Mouse (Mus musculus): ENCODE results near the gene Bgn. TPM values are rescaled to one million over a fixed set of nuclear protein-coding genes. Genes with fewer than 3 reads are reported as not detected.

Gene Bgn
- polyA plus RNA-seq, 1 experiment from 2014 or later: 53.1 TPM

GRCm38 (mm10) chrX:73525223-73526140 is 42.1 kb downstream of the Bgn start:
- no peak for ATAC-seq (ENCODE audit: low FRiP score)
- no peak overlapping the region for H3K27ac ChIP-seq (ENCODE audit: low read depth, low read length)
- H3K4me1 ChIP-seq (replicated peaks; ENCODE audit: control insufficient read depth, insufficient read depth, low read length): no peaks in the 10 kb centered on the region
- no peak overlapping the region for H3K4me2 ChIP-seq (replicated peaks; ENCODE audit: low read depth, low read length)
- H3K9ac ChIP-seq (ENCODE audit: low read depth, low read length): no peak overlapping the region
- 80% methylated on average over 9 of the region's 9 CpGs for WGBS
- no peak for DNase-seq (ENCODE audit: low spot score)
- H3K36me3 ChIP-seq (ENCODE audit: control insufficient read depth, insufficient read depth, low read length): no peaks in the 10 kb centered on the region
- no peak overlapping the region for H3K4me3 ChIP-seq (ENCODE audit: low read depth, low read length)
- no peaks in the 10 kb centered on the region for H3K9me3 ChIP-seq (ENCODE audit: control insufficient read depth, low read length)
- H3K27me3 ChIP-seq (ENCODE audit: control insufficient read depth, insufficient read depth, low read length): no peaks in the 10 kb centered on the region

- 60% methylated on average over 3 of the region's 3 CpGs for WGBS
- Histone ChIP-seq H3K4me2 (replicated peaks; ENCODE audit: low read depth, low read length) (no peak overlapping the region), H3K4me1 (replicated peaks; ENCODE audit: control insufficient read depth, insufficient read depth, low read length) (no peaks in the 10 kb centered on the region), H3K4me3 (ENCODE audit: low read depth, low read length) (no peak overlapping the region), H3K36me3 (ENCODE audit: control insufficient read depth, insufficient read depth, low read length) (no peaks in the 10 kb centered on the region), H3K27me3 (ENCODE audit: control insufficient read depth, insufficient read depth, low read length) (no peaks in the 10 kb centered on the region), H3K9me3 (ENCODE audit: control insufficient read depth, low read length) (no peaks in the 10 kb centered on the region), H3K27ac (ENCODE audit: low read depth, low read length) (no peak overlapping the region), H3K9ac (ENCODE audit: low read depth, low read length) (no peak overlapping the region)
- no peak for ATAC-seq (ENCODE audit: low FRiP score)
- DNase-seq (ENCODE audit: low spot score): no peak
These were observed 43.0 kb downstream of the Bgn start for GRCm38 (mm10) chrX:73526410-73526887.

DNA sequence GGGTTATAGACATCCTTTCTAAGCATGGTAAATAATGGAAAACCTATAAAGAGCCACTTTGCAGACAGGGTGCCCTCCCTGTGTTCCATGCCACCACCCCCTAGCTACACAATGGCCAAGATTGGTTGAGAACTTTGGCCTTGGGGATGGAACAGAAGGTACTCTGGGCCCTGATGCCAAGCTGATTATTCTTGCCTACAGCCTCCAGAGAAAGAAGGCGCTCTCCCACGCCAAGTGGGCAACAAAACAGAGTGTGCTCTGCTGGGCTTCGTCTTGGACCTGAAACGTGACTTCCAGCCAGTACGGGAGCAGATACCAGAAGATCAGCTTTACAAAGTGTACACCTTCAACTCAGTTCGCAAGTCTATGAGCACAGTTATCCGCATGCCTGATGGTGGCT is 54.5 kb downstream of the Bgn start:
- 85% methylated on average over 7 of the region's 7 CpGs for WGBS

DNA sequence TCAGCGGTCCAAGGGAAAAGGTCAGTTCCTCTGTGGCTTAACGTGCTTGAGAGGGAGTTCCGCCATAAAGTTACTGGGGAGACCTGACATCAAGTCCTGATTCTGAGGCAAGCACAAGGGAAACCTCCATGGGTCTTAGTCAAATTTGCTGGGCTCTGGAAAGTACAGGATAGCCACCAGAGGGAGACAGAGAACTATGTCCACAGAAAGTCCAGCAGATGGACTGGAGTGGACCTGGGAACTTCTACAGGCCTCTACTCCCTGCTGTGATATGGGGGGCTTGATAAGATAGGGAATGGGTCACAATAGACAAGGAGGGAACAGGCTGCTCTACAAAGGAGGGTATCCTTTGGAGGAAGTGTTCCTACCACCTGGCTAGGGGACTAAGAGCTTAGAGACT is 59.9 kb downstream of the Bgn start:
- WGBS: 56% methylated on average over 3 of the region's 3 CpGs
- DNase-seq (ENCODE audit: low spot score) (peak; percentile 11), ATAC-seq (ENCODE audit: low FRiP score) (no peak)
- H3K27me3 ChIP-seq (ENCODE audit: control insufficient read depth, insufficient read depth, low read length): no peaks in the 10 kb centered on the region
- H3K36me3 ChIP-seq (ENCODE audit: control insufficient read depth, insufficient read depth, low read length): no peaks in the 10 kb centered on the region
- no peaks in the 10 kb centered on the region for H3K4me1 ChIP-seq (replicated peaks; ENCODE audit: control insufficient read depth, insufficient read depth, low read length)
- H3K27ac ChIP-seq (ENCODE audit: low read depth, low read length): no peak overlapping the region
- H3K4me2 ChIP-seq (replicated peaks; ENCODE audit: low read depth, low read length): no peak overlapping the region
- H3K9ac ChIP-seq (ENCODE audit: low read depth, low read length): no peak overlapping the region
- no peaks in the 10 kb centered on the region for H3K9me3 ChIP-seq (ENCODE audit: control insufficient read depth, low read length)
- no peak overlapping the region for H3K4me3 ChIP-seq (ENCODE audit: low read depth, low read length)

More for the DNA sequence above, 54.5 kb downstream of the Bgn start:
- Histone ChIP-seq H3K4me1 (replicated peaks; ENCODE audit: control insufficient read depth, insufficient read depth, low read length) (no peaks in the 10 kb centered on the region), H3K4me3 (ENCODE audit: low read depth, low read length) (no peak overlapping the region), H3K27me3 (ENCODE audit: control insufficient read depth, insufficient read depth, low read length) (no peaks in the 10 kb centered on the region), H3K9ac (ENCODE audit: low read depth, low read length) (no peak overlapping the region), H3K27ac (ENCODE audit: low read depth, low read length) (no peak overlapping the region), H3K4me2 (replicated peaks; ENCODE audit: low read depth, low read length) (no peak overlapping the region), H3K36me3 (ENCODE audit: control insufficient read depth, insufficient read depth, low read length) (no peaks in the 10 kb centered on the region), H3K9me3 (ENCODE audit: control insufficient read depth, low read length) (no peaks in the 10 kb centered on the region)
- DNase-seq (ENCODE audit: low spot score) (no peak), ATAC-seq (ENCODE audit: low FRiP score) (no peak)

Other genes starting within 250 kb of the Bgn start
- not detected in 2 replicates for gene Xlr4c, start 240.5 kb upstream of the Bgn start, polyA plus RNA-seq (2014; fragmentation: Nextera tagmentation; extraction: Ambion mirVana)
- 0.37 and 0.75 TPM in 2 replicates for gene Xlr3c, start 218.2 kb upstream of the Bgn start, polyA plus RNA-seq (2014; fragmentation: Nextera tagmentation; extraction: Ambion mirVana)
- gene Xlr5a, start 190.6 kb upstream of the Bgn start, polyA plus RNA-seq (2014; fragmentation: Nextera tagmentation; extraction: Ambion mirVana): not detected in 2 replicates
- gene Xlr5c, start 190.6 kb upstream of the Bgn start, polyA plus RNA-seq (2014; fragmentation: Nextera tagmentation; extraction: Ambion mirVana): not detected in 2 replicates
- not detected in 2 replicates for gene Gm45015, start 146.8 kb upstream of the Bgn start, polyA plus RNA-seq (2014; fragmentation: Nextera tagmentation; extraction: Ambion mirVana)
- gene Zfp275, start 141.0 kb upstream of the Bgn start, polyA plus RNA-seq (2014; fragmentation: Nextera tagmentation; extraction: Ambion mirVana): 15.0 and 16.9 TPM in 2 replicates
- gene Gm18336, start 84.9 kb upstream of the Bgn start, polyA plus RNA-seq (2014; fragmentation: Nextera tagmentation; extraction: Ambion mirVana): not detected in 2 replicates
- gene Zfp92, start 72.5 kb upstream of the Bgn start, polyA plus RNA-seq (2014; fragmentation: Nextera tagmentation; extraction: Ambion mirVana): 0.11 and 0.21 TPM in 2 replicates
- gene Trex2, start 48.3 kb upstream of the Bgn start, polyA plus RNA-seq (2014; fragmentation: Nextera tagmentation; extraction: Ambion mirVana): not detected in 2 replicates
- gene Haus7, start 24.6 kb upstream of the Bgn start, polyA plus RNA-seq (2014; fragmentation: Nextera tagmentation; extraction: Ambion mirVana): 76.9 and 77.6 TPM in 2 replicates
- gene Atp2b3, start 19.5 kb downstream of the Bgn start, polyA plus RNA-seq (2014; fragmentation: Nextera tagmentation; extraction: Ambion mirVana): 0.66 and 0.84 TPM in 2 replicates
- 3.5 and 4.9 TPM in 2 replicates for gene Dusp9, start 155.8 kb downstream of the Bgn start, polyA plus RNA-seq (2014; fragmentation: Nextera tagmentation; extraction: Ambion mirVana)
- gene Pnck, start 176.5 kb downstream of the Bgn start, polyA plus RNA-seq (2014; fragmentation: Nextera tagmentation; extraction: Ambion mirVana): 14.0 and 15.5 TPM in 2 replicates
- gene Slc6a8, start 189.5 kb downstream of the Bgn start, polyA plus RNA-seq (2014; fragmentation: Nextera tagmentation; extraction: Ambion mirVana): 6.0 and 7.8 TPM in 2 replicates
- gene Bcap31, start 232.6 kb downstream of the Bgn start, polyA plus RNA-seq (2014; fragmentation: Nextera tagmentation; extraction: Ambion mirVana): 146 and 155 TPM in 2 replicates
- 7.6 and 8.7 TPM in 2 replicates for gene Abcd1, start 233.0 kb downstream of the Bgn start, polyA plus RNA-seq (2014; fragmentation: Nextera tagmentation; extraction: Ambion mirVana)

All from hindbrain, embryonic 11.5 days (tissue).